Mouse (Mus musculus) liver, adult 2 months (tissue): ENCODE results near the gene Olfr814. TPM values are rescaled to one million over a fixed set of nuclear protein-coding genes. Genes with fewer than 3 reads are reported as not detected.
"Not testable (repeated sequence)": the region's sequence is repeated elsewhere in the genome, so short reads cannot be mapped to it uniquely, and the experiment has no call there.

Experiments used
- DNase-seq: peaks from one replicate; pipeline ENCODE4 v3.0.0-alpha.2; 2011; ENCODE audit warnings: low read depth, low spot score; ENCODE audit errors: extremely low read depth
- H3K27ac ChIP-seq: fragments of 200-500 bp; replicated peaks from 2 replicates; pipeline ENCODE4 v1.5.1; 2012; ENCODE audit warnings: low read depth, mild to moderate bottlenecking, control low read depth, inconsistent platforms, low read length; ENCODE audit not compliant: insufficient read depth
- H3K27me3 ChIP-seq: fragments of 200-500 bp; 2 replicates; pipeline ENCODE4 v1.6.1; 2012; ENCODE audit warnings: mild to moderate bottlenecking, moderate library complexity, low read length, inconsistent platforms; ENCODE audit not compliant: control insufficient read depth, insufficient read depth
- H3K36me3 ChIP-seq: fragments of 200-500 bp; 2 replicates; pipeline ENCODE4 v1.6.1; 2012; ENCODE audit warnings: low read length, inconsistent platforms; ENCODE audit not compliant: control insufficient read depth, insufficient read depth
- H3K4me1 ChIP-seq: fragments of 200-500 bp; 2 replicates; pipeline ENCODE4 v1.6.1; 2011; ENCODE audit warnings: low read length; ENCODE audit not compliant: control insufficient read depth, insufficient read depth
- H3K4me3 ChIP-seq: fragments of 200-500 bp; 2 replicates; pipeline ENCODE4 v1.5.1; 2011; ENCODE audit warnings: low read depth, mild to moderate bottlenecking, control low read depth, low read length, moderate library complexity; ENCODE audit not compliant: insufficient read depth
- H3K79me2 ChIP-seq: fragments of 200-500 bp; 2 replicates; pipeline ENCODE4 v1.6.1; 2012; ENCODE audit warnings: inconsistent platforms, mild to moderate bottlenecking, low read length, moderate library complexity; ENCODE audit not compliant: control insufficient read depth, insufficient read depth
- H3K9ac ChIP-seq: fragments of 200-500 bp; 2 replicates; pipeline ENCODE4 v1.6.1; 2012; ENCODE audit warnings: low read depth, mild to moderate bottlenecking, control low read depth, inconsistent platforms, low read length
- CTCF ChIP-seq: fragments of 200-500 bp; IDR thresholded peaks from 2 replicates; pipeline ENCODE4 v1.5.1; 2011; ENCODE audit warnings: low read depth, low read length, control low read depth
- POLR2A ChIP-seq: fragments of 200-500 bp; IDR thresholded peaks from 2 replicates; pipeline ENCODE4 v1.6.1; 2011; ENCODE audit warnings: low read length, control low read depth; ENCODE audit not compliant: insufficient read depth; ENCODE audit errors: extremely low read depth
- WGBS: fragments of 180-500 bp; shearing (Covaris S2); methylation state at CpG from one replicate; pipeline ENCODE4 v1.1.7; 2018; 5-methylcytosine and 5-hydroxymethylcytosine counted together
- polyA plus RNA-seq: library from polyadenylated mRNA; depleted of rRNA; stranded (reverse); fragments of >200 nt; gene quantifications from 2 replicates; pipeline ENCODE4 v1.2.3, GENCODE M21; 2012; rRNA removed
- total RNA-seq: library from RNA; depleted of rRNA; stranded (reverse); fragments of >200 nt; gene quantifications from 2 replicates; pipeline ENCODE4 v1.2.3, GENCODE M21; 2014; rRNA removed

The Olfr814 gene
- total RNA-seq (not detected in 2 replicates), polyA plus RNA-seq (not detected in 2 replicates)

DNA sequence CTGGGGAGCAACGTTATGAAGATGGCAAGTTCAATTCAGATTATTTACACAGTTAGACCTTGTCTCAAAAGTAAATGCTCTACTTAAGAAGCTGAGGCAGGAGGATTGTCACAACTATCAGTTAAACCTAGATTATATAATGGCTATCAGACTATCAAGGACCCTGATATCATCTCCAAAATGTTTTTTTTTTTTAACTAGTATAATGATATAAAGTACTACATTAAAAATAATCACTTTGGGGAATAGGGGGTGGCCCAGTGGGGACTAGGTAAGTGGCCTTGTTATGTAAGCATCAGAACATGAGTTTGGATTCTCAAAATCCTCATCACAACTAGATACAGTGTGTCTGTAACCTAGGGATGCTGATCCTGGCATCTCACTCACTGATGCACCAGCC is at the start of gene Olfr814:
TSS of gene Olfr814 (minus strand) at position 101 of the 400 bp plus-strand sequence.
- not testable (repeated sequence) for H3K27me3 ChIP-seq, H3K27ac ChIP-seq, H3K4me1 ChIP-seq, H3K9ac ChIP-seq, H3K79me2 ChIP-seq, H3K36me3 ChIP-seq, H3K4me3 ChIP-seq, DNase-seq
- 71% methylated on average over 1 of the region's 1 CpGs for WGBS

DNA sequence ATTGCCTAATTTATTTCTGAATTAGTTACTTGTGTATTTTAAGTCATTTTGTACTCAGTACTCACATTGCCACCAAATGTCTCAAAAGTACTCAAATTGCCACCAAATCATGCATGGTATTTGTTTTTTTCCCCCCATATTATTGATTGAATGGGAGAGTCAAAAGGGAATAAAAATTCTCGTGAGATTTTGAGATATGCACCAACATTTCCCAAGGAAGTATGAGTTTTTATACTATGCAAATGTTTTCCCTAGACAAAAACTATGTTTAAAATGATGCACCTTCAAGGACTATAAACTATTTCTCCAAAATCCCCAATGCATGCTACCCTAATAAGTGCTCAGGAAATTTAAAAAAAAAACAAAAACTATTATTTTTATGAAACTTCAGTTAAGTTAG is 35.8 kb upstream of the Olfr814 start, which contains the start of gene Olfr816:
TSS of gene Olfr816 (minus strand) at position 101 of the 400 bp plus-strand sequence.
- H3K4me1 ChIP-seq, result no peaks in the 10 kb centered on the region
- WGBS, result 47% methylated on average over 1 of the region's 1 CpGs
- H3K36me3 ChIP-seq, result no peaks in the 10 kb centered on the region
- TF ChIP-seq CTCF (no peak), POLR2A (no peak)
- H3K79me2 ChIP-seq, result no peaks in the 10 kb centered on the region
- no peak for DNase-seq
- H3K27me3 ChIP-seq, result no peaks in the 10 kb centered on the region
- no peak within 1 kb of the TSS for H3K27ac ChIP-seq
- no peak within 1 kb of the TSS for H3K9ac ChIP-seq
- no peak within 1 kb of the TSS for H3K4me3 ChIP-seq

DNA sequence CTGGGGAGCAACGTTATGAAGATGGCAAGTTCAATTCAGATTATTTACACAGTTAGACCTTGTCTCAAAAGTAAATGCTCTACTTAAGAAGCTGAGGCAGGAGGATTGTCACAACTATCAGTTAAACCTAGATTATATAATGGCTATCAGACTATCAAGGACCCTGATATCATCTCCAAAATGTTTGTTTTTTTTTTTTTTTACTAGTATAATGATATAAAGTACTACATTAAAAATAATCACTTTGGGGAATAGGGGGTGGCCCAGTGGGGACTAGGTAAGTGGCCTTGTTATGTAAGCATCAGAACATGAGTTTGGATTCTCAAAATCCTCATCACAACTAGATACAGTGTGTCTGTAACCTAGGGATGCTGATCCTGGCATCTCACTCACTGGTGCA is 26.1 kb upstream of the Olfr814 start, which contains the start of gene Olfr815:
TSS of gene Olfr815 (minus strand) at position 101 of the 400 bp plus-strand sequence.
- not testable (repeated sequence) for DNase-seq, H3K79me2 ChIP-seq, H3K4me3 ChIP-seq, H3K27me3 ChIP-seq, H3K4me1 ChIP-seq, H3K27ac ChIP-seq, H3K9ac ChIP-seq, H3K36me3 ChIP-seq
- 50% methylated on average over 1 of the region's 1 CpGs for WGBS

DNA sequence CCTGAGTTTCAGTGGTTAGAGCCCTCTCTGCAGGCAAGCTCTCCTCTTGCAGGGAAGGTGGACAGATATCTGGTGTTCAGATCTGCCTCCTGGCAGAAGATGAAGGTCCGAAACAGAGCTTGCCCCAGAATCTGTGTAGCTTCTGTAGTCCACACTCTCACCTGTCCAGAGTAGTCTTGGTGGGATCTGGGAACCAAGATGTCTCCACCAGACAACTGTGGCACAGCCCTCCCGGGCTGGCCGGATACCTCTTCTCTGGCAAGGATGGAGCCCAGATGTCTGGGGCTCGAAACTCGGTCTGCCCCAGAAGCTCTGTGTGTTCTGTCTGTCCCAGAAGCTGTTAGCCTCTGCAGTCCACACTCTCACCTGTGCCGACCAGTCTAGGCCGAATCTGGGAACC is 6.3 kb upstream of the Olfr814 start:
- no peak for TF ChIP-seq POLR2A

DNA sequence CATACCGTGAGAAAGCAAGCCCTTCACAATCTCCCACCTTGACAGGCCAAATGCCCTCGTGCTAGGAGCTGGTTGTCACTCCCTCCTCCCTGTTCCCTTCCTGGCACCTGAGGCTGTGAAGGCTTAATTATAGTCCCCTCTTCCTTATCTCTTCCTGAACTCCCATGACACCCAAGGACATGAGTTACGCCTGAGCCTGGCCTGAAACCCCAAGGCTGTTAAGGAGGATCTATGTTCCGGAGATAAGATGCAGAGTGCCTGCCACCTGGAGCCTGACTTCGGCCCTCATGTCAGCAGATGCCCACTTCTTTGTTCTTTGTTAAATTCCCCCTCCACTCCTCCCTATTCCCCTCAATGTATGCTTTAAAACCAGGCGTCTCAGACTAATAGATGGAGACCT is 5.8 kb upstream of the Olfr814 start:
- not testable (repeated sequence) for H3K27ac ChIP-seq, H3K79me2 ChIP-seq, H3K4me3 ChIP-seq, H3K9ac ChIP-seq, H3K27me3 ChIP-seq, H3K4me1 ChIP-seq, H3K36me3 ChIP-seq, DNase-seq
- WGBS, result 78% methylated on average over 6 of the region's 6 CpGs

More for the DNA sequence above, 6.3 kb upstream of the Olfr814 start:
- Histone ChIP-seq H3K4me1 (no peaks in the 10 kb centered on the region), H3K27me3 (no peaks in the 10 kb centered on the region), H3K27ac (no peak overlapping the region), H3K9ac (no peak overlapping the region), H3K4me3 (no peak overlapping the region), H3K36me3 (no peaks in the 10 kb centered on the region), H3K79me2 (no peaks in the 10 kb centered on the region)
- no peak for DNase-seq
- 85% methylated on average over 7 of the region's 7 CpGs for WGBS

DNA sequence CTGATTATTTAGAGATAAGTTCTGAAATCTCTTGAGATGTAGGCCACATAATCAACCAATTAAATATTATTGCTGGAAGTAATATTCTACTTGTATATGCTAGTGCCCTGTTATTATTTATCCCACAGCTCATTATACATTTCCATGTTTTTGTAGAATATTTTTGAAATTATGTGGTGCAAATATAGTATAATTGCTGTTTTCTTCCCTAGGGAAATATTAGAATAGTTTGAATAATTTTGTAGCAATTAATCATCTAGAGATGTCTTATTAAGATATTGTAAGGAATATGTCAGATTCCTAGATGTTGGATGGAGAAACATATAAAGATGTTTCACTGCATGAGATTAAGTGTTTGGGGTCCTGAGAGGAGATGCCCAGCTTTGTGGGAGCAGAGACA is 24.6 kb downstream of the Olfr814 start, which contains the start of gene Olfr813:
TSS of gene Olfr813 (plus strand) at position 301 of the 400 bp plus-strand sequence.
- no peaks in the 10 kb centered on the region for H3K4me1 ChIP-seq
- no peak within 1 kb of the TSS for H3K27ac ChIP-seq
- H3K36me3 ChIP-seq, result no peaks in the 10 kb centered on the region
- H3K79me2 ChIP-seq, result no peaks in the 10 kb centered on the region
- no peaks in the 10 kb centered on the region for H3K27me3 ChIP-seq
- no peak within 1 kb of the TSS for H3K9ac ChIP-seq
- no peak for DNase-seq
- no peak for TF ChIP-seq CTCF
- no peak for TF ChIP-seq POLR2A
- H3K4me3 ChIP-seq, result no peak within 1 kb of the TSS

DNA sequence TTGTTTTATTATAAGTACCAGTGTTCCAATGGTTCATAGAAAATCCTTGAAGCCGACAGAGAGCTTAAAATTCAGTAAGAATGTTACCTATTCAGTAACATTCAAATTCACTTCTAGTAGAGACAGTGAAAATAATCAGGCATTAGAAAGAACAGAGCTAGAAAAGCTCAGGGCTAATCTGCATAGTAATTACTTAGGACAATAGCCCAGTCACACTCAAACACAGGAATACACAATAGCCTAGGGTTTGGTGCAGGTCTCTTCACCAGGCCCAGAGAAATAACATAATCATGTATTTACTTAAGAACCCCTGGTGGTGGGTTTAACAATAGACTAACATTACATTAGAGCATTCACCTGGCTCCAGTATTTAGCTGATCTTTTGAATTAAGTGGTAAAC is 32.3 kb downstream of the Olfr814 start:
- 58% methylated on average over 1 of the region's 1 CpGs for WGBS
- Histone ChIP-seq H3K4me1 (no peaks in the 10 kb centered on the region), H3K9ac (no peak overlapping the region), H3K79me2 (no peaks in the 10 kb centered on the region), H3K36me3 (no peaks in the 10 kb centered on the region), H3K27me3 (no peaks in the 10 kb centered on the region), H3K27ac (no peak overlapping the region), H3K4me3 (no peak overlapping the region)
- no peak for DNase-seq
- TF ChIP-seq CTCF, result no peak
- TF ChIP-seq POLR2A, result no peak
